ENCODE assay signal across 8 mouse cellular contexts in the genomic region with DNA sequence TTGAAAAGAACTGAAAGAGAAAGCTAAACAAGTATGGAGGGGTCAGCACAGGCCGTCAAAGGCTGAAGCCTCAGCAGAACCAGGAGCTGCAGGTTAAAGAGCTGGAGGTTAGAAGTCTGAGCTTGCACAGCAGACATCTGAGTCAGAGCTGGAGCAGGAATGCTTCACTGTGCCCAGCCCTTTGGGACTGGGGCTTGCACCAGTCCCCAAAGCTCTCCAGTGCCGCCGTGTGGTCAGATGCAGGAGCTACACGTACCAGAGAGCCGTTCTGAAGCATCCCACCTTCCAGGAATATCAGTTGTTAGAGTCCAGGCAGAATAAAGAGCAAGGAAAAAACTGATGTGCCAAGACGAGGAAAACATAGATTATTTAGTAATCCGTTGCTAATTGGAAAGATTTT. TPM values are rescaled to one million over a fixed set of nuclear protein-coding genes. Genes with fewer than 3 reads are reported as not detected.
A peak's percentile ranks its signal among the peaks of the same experiment; 100 is the strongest.
DNase-seq lines count a peak whose midpoint lies in the region; ATAC-seq and TF ChIP-seq lines count a peak whose summit lies in the region.

No protein-coding gene starts in this region.

- WGBS in midbrain, postnatal 0 days: 1% methylated on average over 7 of the region's 7 CpGs
- WGBS in stomach, postnatal 0 days: 2% methylated on average over 7 of the region's 7 CpGs

- DNase-seq in CD4-positive helper T cell, adult 2 months (ENCODE audit: low read depth, low spot score): peak; percentile 44
- DNase-seq in adrenal gland, adult 18-20 months (ENCODE audit: low spot score in 2 of 2): peak; percentile 60 to 64
- peak; percentile 83 for DNase-seq in embryo, embryonic 11 days
- peak; percentile 29 to 35 for DNase-seq in kidney, adult 8-10 months
- peak; percentile 75 for DNase-seq in liver
- DNase-seq in midbrain, postnatal 0 days (ENCODE audit: low spot score): peak; percentile 87
- DNase-seq in stomach, postnatal 0 days (ENCODE audit: low spot score): peak; percentile 86

- no peak overlapping the region for H3K4me3 ChIP-seq in midbrain, postnatal 0 days (ENCODE audit: low read depth, low read length)
- H3K4me3 ChIP-seq in stomach, postnatal 0 days (ENCODE audit: low read depth, low read length): no peak overlapping the region

- no peaks in the 10 kb centered on the region for H3K9me3 ChIP-seq in midbrain, postnatal 0 days (ENCODE audit: low read length)
- H3K9me3 ChIP-seq in stomach, postnatal 0 days (ENCODE audit: control insufficient read depth, low read length): no peaks in the 10 kb centered on the region

- no peaks in the 10 kb centered on the region for H3K27me3 ChIP-seq in midbrain, postnatal 0 days (ENCODE audit: insufficient read depth, low read length)
- no peaks in the 10 kb centered on the region for H3K27me3 ChIP-seq in stomach, postnatal 0 days (ENCODE audit: control insufficient read depth, insufficient read depth, low read length)

- peak; percentile 88 for TF ChIP-seq CTCF in midbrain, postnatal 0 days (IDR thresholded peaks at IDR 0.05)
- TF ChIP-seq CTCF in stomach, postnatal 0 days (IDR thresholded peaks at IDR 0.05; ENCODE audit: low read depth): peak; percentile 97

- H3K4me1 ChIP-seq in midbrain, postnatal 0 days (ENCODE audit: insufficient read depth, low read length): no peaks in the 10 kb centered on the region
- H3K4me1 ChIP-seq in stomach, postnatal 0 days (replicated peaks; ENCODE audit: control insufficient read depth, insufficient read depth): no peaks in the 10 kb centered on the region

- no peak overlapping the region for H3K9ac ChIP-seq in midbrain, postnatal 0 days (replicated peaks; ENCODE audit: low read length, poor library complexity, severe bottlenecking)
- H3K9ac ChIP-seq in stomach, postnatal 0 days (ENCODE audit: low read length): no peak overlapping the region

- no peak overlapping the region for H3K4me2 ChIP-seq in midbrain, postnatal 0 days (ENCODE audit: low read depth, low read length, poor library complexity, severe bottlenecking)
- H3K4me2 ChIP-seq in stomach, postnatal 0 days (replicated peaks; ENCODE audit: low read depth): no peak overlapping the region

- H3K36me3 ChIP-seq in midbrain, postnatal 0 days (ENCODE audit: insufficient read depth, low read length): no peaks in the 10 kb centered on the region
- no peaks in the 10 kb centered on the region for H3K36me3 ChIP-seq in stomach, postnatal 0 days (ENCODE audit: control insufficient read depth, insufficient read depth, low read length)

- H3K27ac ChIP-seq in midbrain, postnatal 0 days (ENCODE audit: low read depth, low read length): no peak overlapping the region
- H3K27ac ChIP-seq in stomach, postnatal 0 days (replicated peaks): 0 out of 2 replicates have a peak overlapping the region, but pooled peaks have one; percentile 30

- ATAC-seq in granulocyte monocyte progenitor cell, adult 5-6 weeks (replicated peaks; ENCODE audit: poor library complexity, severe bottlenecking): peak; percentile 99
- ATAC-seq in midbrain, postnatal 0 days (ENCODE audit: low FRiP score): peak; percentile 83; the same call in 1 of the 2 replicates
- ATAC-seq in stomach, postnatal 0 days (ENCODE audit: low FRiP score, low TSS enrichment): peak; percentile 96

- TF ChIP-seq EP300 in stomach, postnatal 0 days (optimal IDR thresholded peaks at IDR 0.05): no peak

RNA-seq across cellular contexts. Expression of a gene that starts 23.2 kb away (rescaled TPM):
- total RNA-seq in adrenal gland, adult 18-20 months (2021): under 1 TPM; 0.13 to 0.38 TPM
- total RNA-seq in granulocyte monocyte progenitor cell, adult 5-6 weeks (2014; fragmentation: Nextera tagmentation): 1.2 and 3.9 TPM in 2 replicates
- total RNA-seq in granulocyte monocyte progenitor cell, adult 5-6 weeks (2017): 0.36 and 0.99 TPM in 2 replicates
- total RNA-seq in midbrain, postnatal 0 days (2014; rRNA removed): 0.93 and 2.6 TPM in 2 replicates
- 1.2 and 1.3 TPM in 2 replicates for polyA plus RNA-seq in midbrain, postnatal 0 days (2015; fragmentation: Nextera tagmentation; extraction: Ambion mirVana)
- polyA plus RNA-seq in stomach, postnatal 0 days (2015; fragmentation: Nextera tagmentation; extraction: Ambion mirVana): 0.04 and 0.23 TPM in 2 replicates

Comparison
In these comparisons a context has a peak if more than half of its experiments do, and no peak if none do; other contexts are left out.
1. DNase-seq: peak in every context shown above with its lines; median percentile 87 in midbrain, postnatal 0 days; 86 in stomach, postnatal 0 days; 83 in embryo, embryonic 11 days; 75 in liver; 62 in adrenal gland, adult 18-20 months; 44 in CD4-positive helper T cell, adult 2 months; 32 in kidney, adult 8-10 months.